Mouse (Mus musculus) midbrain, embryonic 14.5 days (tissue): Measurements from ENCODE around the gene Slc44a1. TPM values are rescaled to one million over a fixed set of nuclear protein-coding genes. Genes with fewer than 3 reads are reported as not detected.

Experiments
- ATAC-seq: fragments of 200-750 bp; cut with Nextera tagmentation; 2 replicates; pipeline ENCODE4 v1.8.0; 2017; ENCODE audit warnings: moderate number of reproducible peaks, moderate library complexity; ENCODE audit not compliant: low FRiP score, low TSS enrichment
- DNase-seq: peaks from one replicate; pipeline ENCODE4 v3.0.0-alpha.2; 2015
- H3K27ac ChIP-seq: fragments of 300-500 bp; sonication (generic); replicated peaks from 2 replicates; pipeline ENCODE4 v1.5.1; 2014; ENCODE audit warnings: mild to moderate bottlenecking, low read depth, low read length, moderate library complexity
- H3K27me3 ChIP-seq: fragments of 300-500 bp; sonication (generic); 2 replicates; pipeline ENCODE4 v1.6.1; 2014; ENCODE audit warnings: low read length, control low read depth, mixed read lengths; ENCODE audit not compliant: control insufficient read depth, insufficient read depth
- H3K36me3 ChIP-seq: fragments of 300-500 bp; sonication (generic); 2 replicates; pipeline ENCODE4 v1.6.1; 2014; ENCODE audit warnings: low read length, control low read depth; ENCODE audit not compliant: control insufficient read depth, insufficient read depth
- H3K4me1 ChIP-seq: fragments of 300-500 bp; sonication (generic); 2 replicates; pipeline ENCODE4 v1.6.1; 2014; ENCODE audit warnings: mild to moderate bottlenecking, antibody characterized with exemption, low read length, control low read depth; ENCODE audit not compliant: control insufficient read depth, insufficient read depth
- H3K4me2 ChIP-seq: fragments of 300-500 bp; sonication (generic); 2 replicates; pipeline ENCODE4 v1.6.1; 2014; ENCODE audit warnings: mild to moderate bottlenecking, low read length, moderate library complexity
- H3K4me3 ChIP-seq: fragments of 300-500 bp; sonication (generic); replicated peaks from 2 replicates; pipeline ENCODE4 v1.5.1; 2014; ENCODE audit warnings: low read depth, low read length
- H3K9ac ChIP-seq: fragments of 300-500 bp; sonication (generic); replicated peaks from 2 replicates; pipeline ENCODE4 v1.6.1; 2014; ENCODE audit warnings: mild to moderate bottlenecking, low read length, moderate library complexity
- H3K9me3 ChIP-seq: fragments of 300-500 bp; sonication (generic); 2 replicates; pipeline ENCODE4 v1.6.1; 2016; ENCODE audit warnings: low read length, control low read depth, mixed read lengths; ENCODE audit not compliant: control insufficient read depth
- WGBS: fragments of 180-500 bp; shearing (Covaris S2); extraction: QIAGEN DNeasy Blood & Tissue Kit; methylation state at CpG from one replicate; pipeline ENCODE4 v1.1.7; 2014; 5-methylcytosine and 5-hydroxymethylcytosine counted together
- polyA plus RNA-seq: library from polyadenylated mRNA; unstranded; fragments of >200 nt; fragmentation: Nextera tagmentation; extraction: Ambion mirVana; gene quantifications from 2 replicates; pipeline ENCODE4 v1.2.1, GENCODE M21; 2014

Slc44a1 gene
- polyA plus RNA-seq, 1 experiment from 2014 or later, result 16.1 TPM

DNA sequence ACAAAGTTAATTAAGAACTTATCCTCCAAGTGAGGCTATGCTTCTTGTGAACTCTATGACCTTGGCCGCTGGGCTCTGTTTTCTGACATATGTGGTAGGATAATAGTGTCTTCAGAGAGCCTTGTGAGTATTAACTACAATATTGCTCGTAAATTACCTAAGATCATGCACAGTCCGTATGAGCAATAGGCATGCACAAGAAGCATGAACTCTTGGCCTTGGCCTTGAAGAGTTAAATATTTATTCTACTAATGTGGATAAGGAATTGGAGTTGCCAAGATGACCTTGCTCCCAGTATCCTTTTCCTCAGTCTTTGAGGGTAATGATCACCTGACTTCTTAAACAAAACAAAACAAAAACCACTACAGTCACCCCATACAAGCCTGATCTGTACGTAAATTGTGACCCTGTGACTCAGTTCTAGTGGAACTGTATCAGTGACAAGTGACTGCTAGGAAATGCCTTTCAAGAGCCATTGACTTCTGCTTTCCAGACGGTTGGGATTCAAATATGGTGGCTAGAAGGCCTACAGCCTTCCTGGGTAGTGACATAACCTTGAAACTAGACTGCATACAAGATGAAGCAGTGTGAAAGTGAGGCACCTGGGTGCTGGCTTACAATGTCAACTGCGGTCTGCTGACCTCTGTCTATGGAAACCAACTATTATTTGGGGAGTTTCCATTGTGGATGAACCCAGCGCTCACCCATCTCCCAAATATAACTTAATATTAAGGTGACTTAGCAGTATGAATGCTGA lies 150.7 kb downstream of the Slc44a1 start:
- H3K9me3 ChIP-seq, result no peaks in the 10 kb centered on the region
- WGBS, result 93% methylated on average over 7 of the region's 7 CpGs
- H3K27me3 ChIP-seq, result no peaks in the 10 kb centered on the region
- no peaks in the 10 kb centered on the region for H3K36me3 ChIP-seq
- H3K4me2 ChIP-seq, result no peak overlapping the region
- no peak overlapping the region for H3K9ac ChIP-seq
- no peaks in the 10 kb centered on the region for H3K4me1 ChIP-seq
- ATAC-seq (no peak), DNase-seq (no peak)
- H3K4me3 ChIP-seq, result no peak overlapping the region
- H3K27ac ChIP-seq, result no peak overlapping the region

- WGBS, result 84% methylated on average over 11 of the region's 11 CpGs
- no peaks in the 10 kb centered on the region for H3K4me1 ChIP-seq
- ATAC-seq (no peak), DNase-seq (no peak)
- no peaks in the 10 kb centered on the region for H3K9me3 ChIP-seq
- no peaks in the 10 kb centered on the region for H3K36me3 ChIP-seq
- no peak overlapping the region for H3K4me2 ChIP-seq
- no peak overlapping the region for H3K4me3 ChIP-seq
- no peak overlapping the region for H3K9ac ChIP-seq
- no peaks in the 10 kb centered on the region for H3K27me3 ChIP-seq
- H3K27ac ChIP-seq, result no peak overlapping the region
These were observed 151.3 kb downstream of the Slc44a1 start for GRCm38 (mm10) chr4:53591536-53591935.

- Histone ChIP-seq H3K4me1 (no peaks in the 10 kb centered on the region), H3K4me2 (no peak overlapping the region), H3K27ac (no peak overlapping the region), H3K36me3 (no peaks in the 10 kb centered on the region), H3K9ac (no peak overlapping the region), H3K4me3 (no peak overlapping the region), H3K9me3 (no peaks in the 10 kb centered on the region), H3K27me3 (no peaks in the 10 kb centered on the region)
- peak; percentile 40 for DNase-seq
- ATAC-seq, result no peak
- 65% methylated on average over 8 of the region's 8 CpGs for WGBS
These were observed 151.7 kb downstream of the Slc44a1 start for GRCm38 (mm10) chr4:53591941-53592340.

DNA sequence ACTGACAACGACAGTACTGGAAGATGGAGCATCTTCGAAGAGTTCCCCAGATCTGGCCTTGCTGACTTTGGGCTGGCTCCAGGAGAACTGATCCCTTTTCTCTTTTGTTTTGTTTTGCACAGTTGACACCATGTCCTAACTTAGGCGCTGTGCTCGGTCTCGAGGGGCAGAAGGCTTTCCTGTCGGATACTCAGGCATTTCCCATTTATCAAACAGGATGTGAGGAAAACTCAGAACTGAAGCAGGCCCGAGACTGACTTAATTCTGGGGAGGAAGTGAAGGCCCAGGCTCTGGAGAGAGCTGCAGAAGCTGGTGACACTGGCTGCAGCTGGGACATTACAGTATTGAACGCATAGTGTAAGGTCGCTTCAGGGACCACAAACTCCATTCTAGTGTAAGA lies 152.2 kb downstream of the Slc44a1 start:
- Histone ChIP-seq H3K27me3 (no peaks in the 10 kb centered on the region), H3K9ac (no peak overlapping the region), H3K4me3 (no peak overlapping the region), H3K4me2 (no peak overlapping the region), H3K4me1 (no peaks in the 10 kb centered on the region), H3K36me3 (no peaks in the 10 kb centered on the region), H3K9me3 (no peaks in the 10 kb centered on the region), H3K27ac (no peak overlapping the region)
- 85% methylated on average over 9 of the region's 9 CpGs for WGBS
- DNase-seq (no peak), ATAC-seq (no peak)

DNA sequence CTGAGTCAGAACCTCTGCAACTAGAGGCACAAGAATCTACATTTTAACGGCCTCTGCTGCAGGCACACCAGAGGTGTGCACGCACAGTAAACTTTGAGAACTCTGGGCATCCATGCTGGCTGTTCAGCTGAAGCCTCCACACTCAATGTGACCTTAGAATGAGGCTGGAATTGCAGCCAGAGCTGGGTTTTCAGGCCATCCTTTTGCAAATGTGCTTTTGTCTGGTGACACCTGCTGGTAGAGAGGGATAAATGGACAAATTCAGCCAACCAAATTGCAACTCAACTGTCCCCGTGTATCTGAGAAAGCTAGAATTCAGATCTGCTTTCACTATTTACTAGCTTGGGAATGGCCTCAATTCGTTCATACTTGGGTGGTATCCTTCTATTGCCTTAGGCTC lies 154.0 kb downstream of the Slc44a1 start:
- Histone ChIP-seq H3K4me3 (no peak overlapping the region), H3K4me1 (no peaks in the 10 kb centered on the region), H3K27me3 (no peaks in the 10 kb centered on the region), H3K4me2 (no peak overlapping the region), H3K27ac (no peak overlapping the region), H3K36me3 (no peaks in the 10 kb centered on the region), H3K9ac (no peak overlapping the region), H3K9me3 (no peaks in the 10 kb centered on the region)
- ATAC-seq, result no peak
- peak; percentile 89 for DNase-seq
- WGBS, result 35% methylated on average over 4 of the region's 4 CpGs

DNA sequence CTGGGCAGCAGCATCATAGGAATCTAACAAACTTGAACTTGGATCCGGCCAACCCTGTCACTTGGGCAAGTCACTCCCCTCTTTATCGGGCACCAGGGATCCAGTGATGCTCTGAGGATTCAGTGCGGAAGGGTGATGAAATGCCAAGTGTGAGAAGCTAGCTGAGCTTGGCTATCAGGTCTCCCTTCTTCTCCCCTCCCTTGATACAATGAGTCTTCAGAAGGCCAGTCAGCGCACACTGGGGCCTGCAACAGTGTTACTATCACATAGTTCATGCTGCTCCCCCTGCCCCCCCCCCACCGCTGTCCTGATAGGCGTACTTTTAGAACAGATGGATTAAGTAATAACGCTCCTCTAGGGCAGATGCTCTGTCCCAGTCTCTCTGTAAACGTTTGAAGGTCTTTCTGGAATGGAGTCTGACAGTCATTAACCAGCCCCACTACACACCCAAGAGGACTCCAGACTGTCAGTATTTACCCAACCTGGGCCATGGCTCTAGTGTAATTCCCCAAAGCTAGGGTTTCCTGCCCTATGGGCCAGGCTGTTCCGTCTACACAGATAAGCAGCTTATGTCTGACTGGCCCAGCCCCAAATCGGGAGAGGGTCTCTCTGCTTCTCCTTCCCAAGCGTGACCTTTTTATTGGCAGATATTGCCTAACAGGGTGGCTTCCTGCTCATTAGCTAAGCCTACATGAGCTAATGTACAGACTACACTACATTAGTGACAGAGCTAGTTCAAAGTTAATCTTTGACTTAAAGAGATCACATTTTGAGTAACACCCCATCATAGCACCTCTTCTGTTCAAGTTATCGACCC lies 155.2 kb downstream of the Slc44a1 start:
- DNase-seq, result peak; percentile 30
- H3K4me1 ChIP-seq, result no peaks in the 10 kb centered on the region
- no peak overlapping the region for H3K4me3 ChIP-seq
- WGBS, result 63% methylated on average over 12 of the region's 12 CpGs
- no peak overlapping the region for H3K9ac ChIP-seq
- H3K4me2 ChIP-seq, result no peak overlapping the region
- no peaks in the 10 kb centered on the region for H3K36me3 ChIP-seq
- no peaks in the 10 kb centered on the region for H3K27me3 ChIP-seq
- no peak overlapping the region for H3K27ac ChIP-seq
- ATAC-seq, result peak; percentile 47; the same call in 1 of the 2 replicates
- H3K9me3 ChIP-seq, result no peaks in the 10 kb centered on the region

DNA sequence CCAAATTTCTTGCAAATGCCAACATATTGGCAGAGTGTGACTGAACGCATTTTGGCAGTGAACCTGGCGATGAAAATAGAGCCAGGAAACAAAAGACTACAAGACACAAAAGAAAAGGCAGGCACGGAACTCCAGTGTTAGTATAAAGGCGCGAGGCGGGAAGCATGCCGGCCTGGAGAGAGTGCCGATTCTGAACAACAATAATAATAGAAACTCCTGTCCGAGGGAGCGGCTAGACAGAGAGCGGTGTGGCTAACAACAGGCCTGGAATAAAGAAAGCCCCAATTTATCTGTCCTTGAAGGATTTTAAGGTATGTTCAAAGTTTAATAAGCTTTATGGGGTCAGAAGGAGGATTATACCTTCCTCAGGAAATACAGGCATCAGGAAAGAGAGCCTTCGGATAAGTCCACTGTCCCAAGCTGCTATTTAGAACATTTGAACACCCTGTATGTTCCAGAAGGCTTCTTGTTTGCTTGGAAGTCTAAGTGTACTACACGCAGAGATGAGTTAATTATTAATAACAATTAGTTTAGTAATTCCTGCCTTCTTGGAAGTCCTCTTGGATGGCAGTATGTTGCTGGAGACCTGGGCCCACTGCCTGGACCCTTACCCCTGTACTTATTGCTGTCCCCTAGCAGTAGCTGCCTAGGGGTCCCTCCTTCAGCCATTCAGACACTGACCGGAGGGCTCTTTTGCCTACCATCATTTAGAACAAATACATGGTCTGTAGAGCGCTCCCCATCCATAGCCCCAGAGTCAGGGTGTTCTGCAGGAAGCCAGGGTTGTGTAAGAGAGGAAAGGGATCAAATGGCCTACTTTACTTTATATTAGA lies 156.1 kb downstream of the Slc44a1 start:
- Histone ChIP-seq H3K9ac (no peak overlapping the region), H3K4me1 (no peaks in the 10 kb centered on the region), H3K27me3 (no peaks in the 10 kb centered on the region), H3K4me3 (no peak overlapping the region), H3K4me2 (no peak overlapping the region), H3K36me3 (no peaks in the 10 kb centered on the region), H3K27ac (no peak overlapping the region), H3K9me3 (no peaks in the 10 kb centered on the region)
- ATAC-seq (no peak), DNase-seq (peak; percentile 31)
- 42% methylated on average over 15 of the region's 15 CpGs for WGBS

- H3K9me3 ChIP-seq, result no peaks in the 10 kb centered on the region
- no peaks in the 10 kb centered on the region for H3K36me3 ChIP-seq
- no peak overlapping the region for H3K27ac ChIP-seq
- no peak overlapping the region for H3K4me3 ChIP-seq
- H3K9ac ChIP-seq, result no peak overlapping the region
- 47% methylated on average over 6 of the region's 6 CpGs for WGBS
- H3K27me3 ChIP-seq, result no peaks in the 10 kb centered on the region
- ATAC-seq, result no peak
- no peak overlapping the region for H3K4me2 ChIP-seq
- no peaks in the 10 kb centered on the region for H3K4me1 ChIP-seq
- peak; percentile 67 for DNase-seq
These were observed 160.2 kb downstream of the Slc44a1 start for GRCm38 (mm10) chr4:53600462-53600861.
